Mouse (Mus musculus) erythroblast, embryonic 14.5 days (primary cell): ENCODE measurements around the gene Tff3.

Source experiments
- GATA1 ChIP-seq: IDR thresholded peaks from 2 replicates; pipeline ENCODE4 v1.6.1; 2012; ENCODE audit warnings: low read length, inconsistent platforms, mixed read lengths
- TAL1 ChIP-seq: IDR thresholded peaks from 3 replicates; pipeline ENCODE4 v1.6.1; 2012; ENCODE audit warnings: low read length, inconsistent platforms, mixed read lengths

DNA sequence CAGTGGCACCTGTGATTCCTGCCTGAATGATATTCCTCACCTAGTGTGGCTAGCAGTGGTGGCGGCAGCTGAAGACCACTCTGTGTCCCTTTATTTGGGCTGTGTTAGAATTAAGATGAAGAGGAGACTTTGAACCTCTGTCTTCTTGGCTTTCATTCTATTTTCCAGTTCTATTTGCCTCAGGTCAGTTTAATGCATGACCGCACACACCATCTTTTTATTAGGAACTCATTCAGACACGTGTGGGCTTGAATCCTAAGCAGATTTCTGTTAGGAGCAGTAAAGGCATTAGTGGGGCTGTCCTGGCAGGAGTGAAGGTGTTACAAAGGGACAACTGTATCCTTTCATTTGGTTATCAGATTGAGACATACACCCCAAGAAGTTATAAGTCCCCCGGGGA, 30.8 kb upstream of the Tff3 start:
- TF ChIP-seq GATA1, result no peak
- TF ChIP-seq TAL1, result no peak
